Mouse (Mus musculus) kidney, adult 11 months (tissue): ENCODE results near the gene Gtf2ird2.

Source experiments
- DNase-seq: peaks from one replicate; pipeline ENCODE4 v3.0.0; 2022

The Gtf2ird2 gene

GRCm38 (mm10) chr5:134270566-134270965 lies 86.7 kb downstream of the Gtf2ird2 start:
- no peak for DNase-seq

DNA sequence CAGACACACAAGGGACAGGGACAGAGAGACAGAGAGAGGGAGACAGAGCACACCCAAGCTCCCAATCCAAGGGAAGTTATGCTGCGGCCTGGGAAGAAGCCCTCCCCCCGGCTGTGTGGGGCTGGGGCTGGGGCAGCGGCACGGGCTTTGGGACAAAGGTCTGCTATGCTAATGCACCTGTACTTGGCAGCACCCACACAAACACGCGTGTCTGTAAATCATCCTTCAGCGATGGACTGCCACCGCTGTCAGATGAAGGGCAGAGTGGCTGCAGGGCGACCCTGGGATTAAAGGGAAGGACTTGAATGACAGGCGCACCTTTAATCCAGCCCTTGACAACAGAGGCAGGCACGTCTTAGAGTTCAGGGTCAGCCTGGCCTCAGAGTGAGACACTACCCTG lies 87.6 kb downstream of the Gtf2ird2 start:
- DNase-seq = peak; percentile 82

GRCm38 (mm10) chr5:134272761-134273160 lies 88.9 kb downstream of the Gtf2ird2 start:
- peak; percentile 66 for DNase-seq

DNA sequence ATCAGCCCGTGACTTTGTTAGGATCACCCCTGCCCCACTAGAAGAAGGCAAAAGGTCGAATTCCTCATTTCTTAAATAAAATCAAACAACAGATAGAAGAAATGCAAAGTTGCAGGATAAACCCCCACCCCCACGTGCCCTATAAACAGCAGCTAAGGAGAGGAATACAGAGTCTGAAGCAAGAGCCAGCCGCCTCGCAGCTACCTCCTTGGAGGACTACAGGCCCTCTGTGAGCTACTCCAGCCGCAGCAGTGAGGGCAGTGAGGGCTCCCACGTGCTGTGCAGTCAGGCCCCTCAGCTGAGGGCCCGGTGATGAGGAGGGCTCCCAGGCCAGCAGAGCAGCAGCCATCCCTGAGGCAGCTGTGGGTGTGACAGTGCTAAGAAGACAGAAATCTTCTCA lies 89.9 kb downstream of the Gtf2ird2 start:
- DNase-seq = peak; percentile 40
